Mouse (Mus musculus) adrenal gland, postnatal 4 days (tissue): ENCODE data around the gene Il18r1. TPM values are rescaled to one million over a fixed set of nuclear protein-coding genes. Genes with fewer than 3 reads are reported as not detected.

ENCODE experiments used
- DNase-seq, 2 experiments: peaks; one replicate each; pipeline ENCODE4 v3.0.0; 2021 to 2022; ENCODE audit warnings: low spot score in 2 of 2, mixed read lengths in 2 of 2
- long read RNA-seq, 2 experiments: library from polyadenylated mRNA; stranded (forward); transcript quantifications; one replicate each; pipeline ENCODE4 v2.0.0; 2021
- total RNA-seq, 2 experiments: library from RNA; stranded (reverse); gene quantifications; 2 replicates each; pipeline ENCODE4 v1.2.3; 2021

Gene Il18r1
- total RNA-seq: under 1 TPM; 0.34 to 0.59 TPM
- long read RNA-seq, experiment 1: 0 reads
- long read RNA-seq, experiment 2, partial matches to known transcripts: 1 of 1 reads
- long read RNA-seq, experiment 2, other reads (novel, unspliced or antisense): 0 of 1 reads

- DNase-seq: no peak
These were observed at the start of gene Il18r1 for GRCm38 (mm10) chr1:40465477-40466430. Il18r1 (plus strand) TSS chr1:40465552.

GRCm38 (mm10) chr1:40417034-40417433 lies 48.3 kb upstream of the Il18r1 start:
- DNase-seq: no peak

GRCm38 (mm10) chr1:40418512-40418911 lies 46.8 kb upstream of the Il18r1 start:
- DNase-seq: no peak

GRCm38 (mm10) chr1:40423892-40424291 lies 41.5 kb upstream of the Il18r1 start:
- DNase-seq: no peak

GRCm38 (mm10) chr1:40427270-40427669 lies 38.1 kb upstream of the Il18r1 start:
- DNase-seq: no peak

GRCm38 (mm10) chr1:40427901-40428300 lies 37.5 kb upstream of the Il18r1 start:
- DNase-seq: no peak

GRCm38 (mm10) chr1:40428910-40429675 lies 36.3 kb upstream of the Il18r1 start, which contains the start of gene Il1rl1:
Il1rl1 (plus strand) TSS chr1:40429570.
- DNase-seq: no peak

GRCm38 (mm10) chr1:40430143-40430834 lies 35.1 kb upstream of the Il18r1 start:
- no peak for DNase-seq

- DNase-seq: no peak
These were observed 33.2 kb upstream of the Il18r1 start for GRCm38 (mm10) chr1:40432169-40432568.

GRCm38 (mm10) chr1:40435936-40436335 lies 29.4 kb upstream of the Il18r1 start:
- DNase-seq: no peak

GRCm38 (mm10) chr1:40437340-40437739 lies 28.0 kb upstream of the Il18r1 start:
- no peak for DNase-seq

- no peak for DNase-seq
These were observed 25.8 kb upstream of the Il18r1 start for GRCm38 (mm10) chr1:40439504-40439903.

- no peak for DNase-seq
These were observed 20.6 kb upstream of the Il18r1 start for GRCm38 (mm10) chr1:40444800-40445199.

- DNase-seq: no peak
These were observed 2.0 kb downstream of the Il18r1 start for GRCm38 (mm10) chr1:40467306-40467705.

GRCm38 (mm10) chr1:40468805-40469204 lies 3.5 kb downstream of the Il18r1 start:
- no peak for DNase-seq

GRCm38 (mm10) chr1:40469900-40470299 lies 4.5 kb downstream of the Il18r1 start:
- DNase-seq: no peak

GRCm38 (mm10) chr1:40472401-40472800 lies 7.0 kb downstream of the Il18r1 start:
- no peak for DNase-seq

- DNase-seq: no peak
These were observed 8.3 kb downstream of the Il18r1 start for GRCm38 (mm10) chr1:40473640-40474039.

- no peak for DNase-seq
These were observed 9.0 kb downstream of the Il18r1 start for GRCm38 (mm10) chr1:40474336-40474735.

- DNase-seq: no peak
These were observed 10.3 kb downstream of the Il18r1 start for GRCm38 (mm10) chr1:40475697-40476096.

- no peak for DNase-seq
These were observed 11.4 kb downstream of the Il18r1 start for GRCm38 (mm10) chr1:40476756-40477155.
